Mouse (Mus musculus): ENCODE measurements around the gene Irf3. TPM values are rescaled to one million over a fixed set of nuclear protein-coding genes. Genes with fewer than 3 reads are reported as not detected.

The Irf3 gene
- polyA plus RNA-seq, 1 experiment from 2014 or later = 90.4 TPM

- H3K9ac ChIP-seq (replicated peaks; ENCODE audit: low read depth) = no peak overlapping the region
- WGBS = 82% methylated on average over 7 of the region's 7 CpGs
Observed at GRCm38 (mm10) chr7:45002440-45002839, 5.0 kb downstream of the Irf3 start.

GRCm38 (mm10) chr7:45004546-45004945 is 7.1 kb downstream of the Irf3 start:
- no peak for TF ChIP-seq CTCF (IDR thresholded peaks at IDR 0.05)
- TF ChIP-seq EP300 (IDR thresholded peaks at IDR 0.05) = no peak
- DNase-seq (ENCODE audit: low spot score) (no peak), ATAC-seq (no peak)
- H3K36me3 ChIP-seq (ENCODE audit: insufficient read depth, low read length) = peaks cover 62% of the 10 kb centered on the region
- H3K9ac ChIP-seq (replicated peaks; ENCODE audit: low read depth) = no peak overlapping the region
- H3K27me3 ChIP-seq (replicated peaks; ENCODE audit: insufficient read depth, low read length) = no peaks in the 10 kb centered on the region
- peaks cover 5% of the 10 kb centered on the region for H3K4me1 ChIP-seq (ENCODE audit: insufficient read depth, low read depth, low read length)
- no peaks in the 10 kb centered on the region for H3K9me3 ChIP-seq (ENCODE audit: low read length)
- WGBS = 37% methylated on average over 3 of the region's 3 CpGs
- H3K4me3 ChIP-seq (ENCODE audit: low read depth, low read length) = no peak overlapping the region
- no peak overlapping the region for H3K27ac ChIP-seq (ENCODE audit: low read length)
- H3K4me2 ChIP-seq (replicated peaks; ENCODE audit: low read depth, low read length) = no peak overlapping the region

More at GRCm38 (mm10) chr7:45002440-45002839, 5.0 kb downstream of the Irf3 start:
- no peak for TF ChIP-seq CTCF (IDR thresholded peaks at IDR 0.05)
- TF ChIP-seq EP300 (IDR thresholded peaks at IDR 0.05) = no peak
- ATAC-seq (no peak), DNase-seq (ENCODE audit: low spot score) (no peak)
- Histone ChIP-seq H3K4me2 (replicated peaks; ENCODE audit: low read depth, low read length) (no peak overlapping the region), H3K36me3 (ENCODE audit: insufficient read depth, low read length) (peaks cover 50% of the 10 kb centered on the region), H3K27me3 (replicated peaks; ENCODE audit: insufficient read depth, low read length) (no peaks in the 10 kb centered on the region), H3K4me1 (ENCODE audit: insufficient read depth, low read depth, low read length) (peaks cover 5% of the 10 kb centered on the region), H3K4me3 (ENCODE audit: low read depth, low read length) (no peak overlapping the region), H3K9me3 (ENCODE audit: low read length) (no peaks in the 10 kb centered on the region), H3K27ac (ENCODE audit: low read length) (no peak overlapping the region)

GRCm38 (mm10) chr7:45005321-45005992 is 8.0 kb downstream of the Irf3 start:
- no peak overlapping the region for H3K9ac ChIP-seq (replicated peaks; ENCODE audit: low read depth)
- H3K9me3 ChIP-seq (ENCODE audit: low read length) = no peaks in the 10 kb centered on the region
- H3K27ac ChIP-seq (ENCODE audit: low read length) = no peak overlapping the region
- H3K4me3 ChIP-seq (ENCODE audit: low read depth, low read length) = no peak overlapping the region
- ATAC-seq = no peak
- H3K4me2 ChIP-seq (replicated peaks; ENCODE audit: low read depth, low read length) = no peak overlapping the region
- WGBS = 73% methylated on average over 6 of the region's 6 CpGs
- TF ChIP-seq CTCF (IDR thresholded peaks at IDR 0.05) (no peak), EP300 (IDR thresholded peaks at IDR 0.05) (no peak)
- no peaks in the 10 kb centered on the region for H3K4me1 ChIP-seq (ENCODE audit: insufficient read depth, low read depth, low read length)
- no peaks in the 10 kb centered on the region for H3K27me3 ChIP-seq (replicated peaks; ENCODE audit: insufficient read depth, low read length)
- no peak for DNase-seq (ENCODE audit: low spot score)
- H3K36me3 ChIP-seq (ENCODE audit: insufficient read depth, low read length) = peaks cover 57% of the 10 kb centered on the region

- WGBS = 92% methylated on average over 12 of the region's 12 CpGs
Observed at GRCm38 (mm10) chr7:45006503-45006902, 9.1 kb downstream of the Irf3 start.

GRCm38 (mm10) chr7:45007141-45007540 is 9.7 kb downstream of the Irf3 start:
- DNase-seq (ENCODE audit: low spot score) (no peak), ATAC-seq (no peak)
- WGBS = 96% methylated on average over 29 of the region's 29 CpGs
- Histone ChIP-seq H3K4me1 (ENCODE audit: insufficient read depth, low read depth, low read length) (no peaks in the 10 kb centered on the region), H3K9me3 (ENCODE audit: low read length) (no peaks in the 10 kb centered on the region), H3K9ac (replicated peaks; ENCODE audit: low read depth) (no peak overlapping the region), H3K4me2 (replicated peaks; ENCODE audit: low read depth, low read length) (no peak overlapping the region), H3K27me3 (replicated peaks; ENCODE audit: insufficient read depth, low read length) (no peaks in the 10 kb centered on the region), H3K27ac (ENCODE audit: low read length) (no peak overlapping the region), H3K36me3 (ENCODE audit: insufficient read depth, low read length) (peaks cover 53% of the 10 kb centered on the region), H3K4me3 (ENCODE audit: low read depth, low read length) (no peak overlapping the region)
- no peak for TF ChIP-seq EP300 (IDR thresholded peaks at IDR 0.05)
- no peak for TF ChIP-seq CTCF (IDR thresholded peaks at IDR 0.05)

More at GRCm38 (mm10) chr7:45006503-45006902, 9.1 kb downstream of the Irf3 start:
- H3K27me3 ChIP-seq (replicated peaks; ENCODE audit: insufficient read depth, low read length) = no peaks in the 10 kb centered on the region
- peaks cover 56% of the 10 kb centered on the region for H3K36me3 ChIP-seq (ENCODE audit: insufficient read depth, low read length)
- H3K4me2 ChIP-seq (replicated peaks; ENCODE audit: low read depth, low read length) = no peak overlapping the region
- H3K4me3 ChIP-seq (ENCODE audit: low read depth, low read length) = no peak overlapping the region
- no peak overlapping the region for H3K27ac ChIP-seq (ENCODE audit: low read length)
- H3K9ac ChIP-seq (replicated peaks; ENCODE audit: low read depth) = no peak overlapping the region
- no peaks in the 10 kb centered on the region for H3K4me1 ChIP-seq (ENCODE audit: insufficient read depth, low read depth, low read length)
- no peaks in the 10 kb centered on the region for H3K9me3 ChIP-seq (ENCODE audit: low read length)
- ATAC-seq (no peak), DNase-seq (ENCODE audit: low spot score) (no peak)
- TF ChIP-seq EP300 (IDR thresholded peaks at IDR 0.05) = no peak
- no peak for TF ChIP-seq CTCF (IDR thresholded peaks at IDR 0.05)

GRCm38 (mm10) chr7:45007846-45008245 is 10.4 kb downstream of the Irf3 start:
- H3K27ac ChIP-seq (ENCODE audit: low read length) = no peak overlapping the region
- TF ChIP-seq EP300 (IDR thresholded peaks at IDR 0.05) = no peak
- no peak for TF ChIP-seq CTCF (IDR thresholded peaks at IDR 0.05)
- no peak overlapping the region for H3K9ac ChIP-seq (replicated peaks; ENCODE audit: low read depth)
- ATAC-seq (no peak), DNase-seq (ENCODE audit: low spot score) (no peak)
- no peaks in the 10 kb centered on the region for H3K4me1 ChIP-seq (ENCODE audit: insufficient read depth, low read depth, low read length)
- H3K27me3 ChIP-seq (replicated peaks; ENCODE audit: insufficient read depth, low read length) = no peaks in the 10 kb centered on the region
- H3K4me2 ChIP-seq (replicated peaks; ENCODE audit: low read depth, low read length) = no peak overlapping the region
- H3K9me3 ChIP-seq (ENCODE audit: low read length) = no peaks in the 10 kb centered on the region
- peaks cover 46% of the 10 kb centered on the region for H3K36me3 ChIP-seq (ENCODE audit: insufficient read depth, low read length)
- 94% methylated on average over 30 of the region's 30 CpGs for WGBS
- no peak overlapping the region for H3K4me3 ChIP-seq (ENCODE audit: low read depth, low read length)

Measured in lung, postnatal 0 days (tissue).